Mouse (Mus musculus): ENCODE measurements around the gene Wdr48.

GRCm38 (mm10) chr9:119941407-119941806 is 46.7 kb downstream of the Wdr48 start:
- TF ChIP-seq CTCF (IDR thresholded peaks at IDR 0.05; ENCODE audit: borderline replicate concordance, control insufficient read depth, extremely low read depth, insufficient read depth, low read length, poor library complexity) (no peak), POLR2A (IDR thresholded peaks at IDR 0.05; ENCODE audit: control insufficient read depth, extremely low read depth, insufficient read depth, low read length, poor library complexity) (no peak)
